Mouse (Mus musculus): Measurements from ENCODE around the gene Setd1a. TPM values are rescaled to one million over a fixed set of nuclear protein-coding genes. Genes with fewer than 3 reads are reported as not detected.

Gene Setd1a
- total and polyA plus RNA-seq, 3 experiments: 8.6 to 18.5 (median 16.3) TPM

GRCm38 (mm10) chr7:127767671-127768345 is 8.7 kb upstream of the Setd1a start:
- intact Hi-C loops (cut with DNase I): loop anchor here (5.0 to 10.0 kb wide), 2 partner anchors 181 to 253 kb away; partner anchors contain the start of genes Ccdc189, Gm42715, Rnf40 and Srcap
- no peaks in the 10 kb centered on the region for H3K27me3 ChIP-seq (ENCODE audit: control insufficient read depth, insufficient read depth, low read length)
- no peak overlapping the region for H3K9ac ChIP-seq (ENCODE audit: low read depth, low read length)
- no peak overlapping the region for H3K4me3 ChIP-seq
- no peak for DNase-seq
- H3K27ac ChIP-seq: no peak overlapping the region
- H3K4me1 ChIP-seq (ENCODE audit: control insufficient read depth, insufficient read depth, low read length): peaks cover 4% of the 10 kb centered on the region; the same call in 1 of the 2 replicates
- H3K36me3 ChIP-seq (ENCODE audit: control insufficient read depth, insufficient read depth, low read length): no peaks in the 10 kb centered on the region
- TF ChIP-seq CTCF (IDR thresholded peaks at IDR 0.05) (no peak), EP300 (IDR thresholded peaks at IDR 0.05; ENCODE audit: insufficient read depth, low read depth, low read length) (no peak), POLR2A (IDR thresholded peaks at IDR 0.05; ENCODE audit: insufficient read depth, low read depth, low read length) (no peak)
- no peaks in the 10 kb centered on the region for H3K79me2 ChIP-seq (replicated peaks; ENCODE audit: control insufficient read depth, insufficient read depth, low read length)
- WGBS: 92% methylated on average over 19 of the region's 19 CpGs

GRCm38 (mm10) chr7:127768346-127768996 is 8.0 kb upstream of the Setd1a start:
- H3K27ac ChIP-seq: peak overlapping the region; percentile 38; the same call in 1 of the 2 replicates
- H3K36me3 ChIP-seq (ENCODE audit: control insufficient read depth, insufficient read depth, low read length): no peaks in the 10 kb centered on the region
- intact Hi-C loops (cut with DNase I): loop anchor here (5.0 to 10.0 kb wide), 2 partner anchors 181 to 254 kb away; partner anchors contain the start of genes Ccdc189, Gm42715, Rnf40 and Srcap
- H3K9ac ChIP-seq (ENCODE audit: low read depth, low read length): no peak overlapping the region
- H3K4me3 ChIP-seq: no peak overlapping the region
- H3K4me1 ChIP-seq (ENCODE audit: control insufficient read depth, insufficient read depth, low read length): peaks cover 4% of the 10 kb centered on the region; the same call in 1 of the 2 replicates
- no peaks in the 10 kb centered on the region for H3K27me3 ChIP-seq (ENCODE audit: control insufficient read depth, insufficient read depth, low read length)
- TF ChIP-seq POLR2A (IDR thresholded peaks at IDR 0.05; ENCODE audit: insufficient read depth, low read depth, low read length) (no peak), CTCF (IDR thresholded peaks at IDR 0.05) (peak; percentile 23)
- WGBS: 66% methylated on average over 13 of the region's 13 CpGs
- DNase-seq: no peak
- no peaks in the 10 kb centered on the region for H3K79me2 ChIP-seq (replicated peaks; ENCODE audit: control insufficient read depth, insufficient read depth, low read length)

GRCm38 (mm10) chr7:127768997-127769593 is 7.4 kb upstream of the Setd1a start:
- Histone ChIP-seq H3K4me1 (ENCODE audit: control insufficient read depth, insufficient read depth, low read length) (peaks cover 4% of the 10 kb centered on the region; the same call in 1 of the 2 replicates), H3K27me3 (ENCODE audit: control insufficient read depth, insufficient read depth, low read length) (no peaks in the 10 kb centered on the region), H3K36me3 (ENCODE audit: control insufficient read depth, insufficient read depth, low read length) (no peaks in the 10 kb centered on the region), H3K4me3 (peak overlapping the region; percentile 93), H3K9ac (ENCODE audit: low read depth, low read length) (peak overlapping the region; percentile 53), H3K79me2 (replicated peaks; ENCODE audit: control insufficient read depth, insufficient read depth, low read length) (no peaks in the 10 kb centered on the region), H3K27ac (peak overlapping the region; percentile 93)
- intact Hi-C loops (cut with DNase I): loop anchor here (5.0 to 10.0 kb wide), 2 partner anchors 182 to 254 kb away; partner anchors contain the start of genes Ccdc189, Gm42715, Rnf40 and Srcap
- peak; percentile 94 to 95 for DNase-seq
- TF ChIP-seq POLR2A (IDR thresholded peaks at IDR 0.05; ENCODE audit: insufficient read depth, low read depth, low read length): peak; percentile 49
- no peak for TF ChIP-seq CTCF (IDR thresholded peaks at IDR 0.05)
- peak; percentile 72 for TF ChIP-seq EP300 (IDR thresholded peaks at IDR 0.05; ENCODE audit: insufficient read depth, low read depth, low read length)
- 3% methylated on average over 16 of the region's 16 CpGs for WGBS

- Histone ChIP-seq H3K27me3 (ENCODE audit: control insufficient read depth, insufficient read depth, low read length) (no peaks in the 10 kb centered on the region), H3K79me2 (replicated peaks; ENCODE audit: control insufficient read depth, insufficient read depth, low read length) (no peaks in the 10 kb centered on the region), H3K9ac (ENCODE audit: low read depth, low read length) (peak within 1 kb of the TSS; percentile 99), H3K4me1 (ENCODE audit: control insufficient read depth, insufficient read depth, low read length) (peaks cover 4% of the 10 kb centered on the region; the same call in 1 of the 2 replicates), H3K36me3 (ENCODE audit: control insufficient read depth, insufficient read depth, low read length) (no peaks in the 10 kb centered on the region), H3K27ac (peak within 1 kb of the TSS; percentile 93), H3K4me3 (peak within 1 kb of the TSS; percentile 93)
- intact Hi-C loops (cut with DNase I): loop anchor here (5.0 to 10.0 kb wide), 2 partner anchors 182 to 255 kb away; partner anchors contain the start of genes Ccdc189, Gm42715, Rnf40 and Srcap
- peak; percentile 93 to 94 for DNase-seq
- TF ChIP-seq EP300 (IDR thresholded peaks at IDR 0.05; ENCODE audit: insufficient read depth, low read depth, low read length) (no peak), POLR2A (IDR thresholded peaks at IDR 0.05; ENCODE audit: insufficient read depth, low read depth, low read length) (peak; percentile 98)
- WGBS: under 1% methylated on average over 24 of the region's 24 CpGs
These were observed 6.8 kb upstream of the Setd1a start, which contains the start of gene Orai3 for GRCm38 (mm10) chr7:127769651-127770038. Gene Orai3 (plus strand): TSS chr7:127769815.

GRCm38 (mm10) chr7:127770039-127770905 is 6.2 kb upstream of the Setd1a start:
- Histone ChIP-seq H3K27ac (peak overlapping the region; percentile 93), H3K79me2 (replicated peaks; ENCODE audit: control insufficient read depth, insufficient read depth, low read length) (no peaks in the 10 kb centered on the region), H3K9ac (ENCODE audit: low read depth, low read length) (peak overlapping the region; percentile 99), H3K27me3 (ENCODE audit: control insufficient read depth, insufficient read depth, low read length) (no peaks in the 10 kb centered on the region), H3K4me1 (ENCODE audit: control insufficient read depth, insufficient read depth, low read length) (peaks cover 4% of the 10 kb centered on the region; the same call in 1 of the 2 replicates), H3K4me3 (peak overlapping the region; percentile 93), H3K36me3 (ENCODE audit: control insufficient read depth, insufficient read depth, low read length) (no peaks in the 10 kb centered on the region)
- peak; percentile 28 to 40 for DNase-seq
- intact Hi-C loops (cut with DNase I): no loop called here
- 3% methylated on average over 27 of the region's 27 CpGs for WGBS
- TF ChIP-seq POLR2A (IDR thresholded peaks at IDR 0.05; ENCODE audit: insufficient read depth, low read depth, low read length) (no peak), EP300 (IDR thresholded peaks at IDR 0.05; ENCODE audit: insufficient read depth, low read depth, low read length) (0 out of 2 replicates have a peak, but pooled peaks have one; percentile 11)
